ENCODE assay signal across 15 mouse cellular contexts in the genomic region with DNA sequence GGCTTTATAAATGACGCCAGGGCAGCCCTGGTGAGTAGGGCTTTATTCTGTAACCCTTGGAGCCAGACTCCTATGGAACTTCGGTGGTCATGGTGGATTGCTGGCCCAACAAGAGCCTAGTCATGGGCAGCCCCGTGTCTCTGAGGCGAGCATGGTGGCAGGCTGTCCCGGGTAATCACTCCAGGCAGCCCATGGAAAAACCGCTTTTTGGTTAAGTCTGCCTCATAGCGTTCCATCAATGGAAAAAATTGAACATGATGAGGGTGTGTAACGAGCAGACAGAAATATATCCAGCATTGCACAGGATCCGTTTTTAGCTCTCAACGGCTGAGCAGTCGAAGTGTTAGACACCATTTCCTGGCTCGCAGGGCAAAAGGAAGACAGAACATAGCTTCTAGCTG.
A peak's percentile ranks its signal among the peaks of the same experiment; 100 is the strongest.
DNase-seq lines count a peak whose midpoint lies in the region; ATAC-seq and TF ChIP-seq lines count a peak whose summit lies in the region.
"Had no signal": no experiment of that assay in that cellular context is flagged by ENCODE, and none has a peak within 500 bp of the region (broad histone marks: within the 10 kb centered on the region; RNA-seq: fewer than 3 reads in every experiment).

No protein-coding gene starts in this region.

- no peak for TF ChIP-seq CTCF in heart, adult 2 months (IDR thresholded peaks at IDR 0.05)
- TF ChIP-seq CTCF in lung, postnatal 0 days (IDR thresholded peaks at IDR 0.05), result no peak

- intact Hi-C loops in heart, adult 2 months (cut with DNase I), result no loop called here

- no peak for TF ChIP-seq EP300 in heart, adult 2 months (IDR thresholded peaks at IDR 0.05; ENCODE audit: insufficient read depth, low read depth, low read length)
- TF ChIP-seq EP300 in lung, postnatal 0 days (IDR thresholded peaks at IDR 0.05), result no peak

- H3K9me3 ChIP-seq in lung, postnatal 0 days (ENCODE audit: low read length), result no peaks in the 10 kb centered on the region
- no peaks in the 10 kb centered on the region for H3K9me3 ChIP-seq in hindbrain, embryonic 13.5 days
- H3K9me3 ChIP-seq: neural tube, embryonic 13.5 days had no signal

- H3K27me3 ChIP-seq in heart, adult 2 months (ENCODE audit: control insufficient read depth, insufficient read depth, low read length), result no peaks in the 10 kb centered on the region
- no peaks in the 10 kb centered on the region for H3K27me3 ChIP-seq in lung, postnatal 0 days (replicated peaks; ENCODE audit: insufficient read depth, low read length)
- no peaks in the 10 kb centered on the region for H3K27me3 ChIP-seq in hindbrain, embryonic 13.5 days
- H3K27me3 ChIP-seq: neural tube, embryonic 13.5 days had no signal

- peak; percentile 16; the same call in 1 of the 2 replicates for ATAC-seq in lung, postnatal 0 days
- ATAC-seq in megakaryocyte progenitor cell, adult 5-6 weeks (replicated peaks; ENCODE audit: poor library complexity), result peak; percentile 46; the same call in 1 of the 2 replicates
- ATAC-seq in hindbrain, embryonic 13.5 days (ENCODE audit: low FRiP score), result no peak
- ATAC-seq: inflammation-experienced regulatory T-cells, adult 6 months had no signal

- H3K4me1 ChIP-seq in heart, adult 2 months (ENCODE audit: control insufficient read depth, insufficient read depth, low read length), result no peaks in the 10 kb centered on the region
- H3K4me1 ChIP-seq in lung, postnatal 0 days (ENCODE audit: insufficient read depth, low read depth, low read length), result no peaks in the 10 kb centered on the region
- no peaks in the 10 kb centered on the region for H3K4me1 ChIP-seq in hindbrain, embryonic 13.5 days (replicated peaks)

- H3K36me3 ChIP-seq in heart, adult 2 months (ENCODE audit: control insufficient read depth, insufficient read depth, low read length), result no peaks in the 10 kb centered on the region
- H3K36me3 ChIP-seq in lung, postnatal 0 days (ENCODE audit: insufficient read depth, low read length), result no peaks in the 10 kb centered on the region
- no peaks in the 10 kb centered on the region for H3K36me3 ChIP-seq in hindbrain, embryonic 13.5 days
- H3K36me3 ChIP-seq: neural tube, embryonic 13.5 days had no signal

- H3K4me3 ChIP-seq in heart, adult 2 months, result peak overlapping the region; percentile 18; the same call in 1 of the 2 replicates
- H3K4me3 ChIP-seq in lung, postnatal 0 days (ENCODE audit: low read depth, low read length), result no peak overlapping the region
- no peak overlapping the region for H3K4me3 ChIP-seq in hindbrain, embryonic 13.5 days
- H3K4me3 ChIP-seq: neural tube, embryonic 13.5 days had no signal

- TF ChIP-seq POLR2A in heart, adult 2 months (IDR thresholded peaks at IDR 0.05; ENCODE audit: insufficient read depth, low read depth, low read length), result no peak

- no peaks in the 10 kb centered on the region for H3K79me2 ChIP-seq in heart, adult 2 months (replicated peaks; ENCODE audit: control insufficient read depth, insufficient read depth, low read length)

- no peak overlapping the region; the same call in 1 of the 2 replicates for H3K27ac ChIP-seq in heart, adult 2 months
- H3K27ac ChIP-seq in lung, postnatal 0 days (ENCODE audit: low read length), result no peak overlapping the region
- H3K27ac ChIP-seq in hindbrain, embryonic 13.5 days, result no peak overlapping the region
- H3K27ac ChIP-seq: neural tube, embryonic 13.5 days; stomach, postnatal 0 days had no signal

- H3K9ac ChIP-seq in heart, adult 2 months (ENCODE audit: low read depth, low read length), result no peak overlapping the region
- no peak overlapping the region for H3K9ac ChIP-seq in lung, postnatal 0 days (replicated peaks; ENCODE audit: low read depth)
- no peak overlapping the region for H3K9ac ChIP-seq in hindbrain, embryonic 13.5 days
- H3K9ac ChIP-seq: lung, embryonic 14.5 days; neural tube, embryonic 13.5 days had no signal

- no peak for DNase-seq in heart, adult 2 months
- no peak for DNase-seq in heart, postnatal 4 days
- DNase-seq in lung, postnatal 0 days (ENCODE audit: low spot score), result no peak
- DNase-seq in lung, postnatal 36 days, result no peak
- peak; percentile 33 to 61 for DNase-seq in frontal cortex, adult 2 months (ENCODE audit: extremely low spot score in 1 of 2, low spot score in 1 of 2)
- DNase-seq in adrenal gland, postnatal 25 days, result no peak
- DNase-seq: cerebellum, postnatal 14 days; kidney, postnatal 14 days; lung, embryonic 14.5 days; midbrain, embryonic 14.5 days had no signal

- no peak overlapping the region for H3K4me2 ChIP-seq in lung, postnatal 0 days (replicated peaks; ENCODE audit: low read depth, low read length)
- H3K4me2 ChIP-seq in hindbrain, embryonic 13.5 days, result no peak overlapping the region
- H3K4me2 ChIP-seq: lung, embryonic 14.5 days; neural tube, embryonic 13.5 days had no signal

- 51% methylated on average over 12 of the region's 12 CpGs for WGBS in heart, adult 2 months
- 58% methylated on average over 12 of the region's 12 CpGs for WGBS in lung, postnatal 0 days
- WGBS in hindbrain, embryonic 13.5 days, result 78% methylated on average over 12 of the region's 12 CpGs

Comparison
In these comparisons a context has a peak if more than half of its experiments do, and no peak if none do; other contexts are left out.
1. DNase-seq: peak in frontal cortex, adult 2 months (2 of 2); none in heart, adult 2 months (0 of 2), heart, postnatal 4 days (single experiment), lung, postnatal 0 days (single experiment), lung, postnatal 36 days (single experiment) and adrenal gland, postnatal 25 days (single experiment).